Mouse (Mus musculus) layer of hippocampus, adult 2 months (tissue): ENCODE results near the gene Ccdc28b. TPM values are rescaled to one million over a fixed set of nuclear protein-coding genes. Genes with fewer than 3 reads are reported as not detected.

Experiments
- DNase-seq, 2 experiments: peaks; one replicate each; pipeline ENCODE4 v3.0.0; 2022; ENCODE audit warnings: low spot score in 2 of 2
- H3K27ac ChIP-seq: fragments of 200-600 bp; 2 replicates; pipeline ENCODE4 v1.8.1; 2022
- H3K4me3 ChIP-seq: fragments of 200-600 bp; 2 replicates; pipeline ENCODE4 v1.8.1; 2022; ENCODE audit warnings: mild to moderate bottlenecking
- CTCF ChIP-seq: fragments of 200-600 bp; conservative IDR thresholded peaks from 2 replicates; pipeline ENCODE4 v1.8.1; 2022; ENCODE audit warnings: antibody characterized with exemption, mild to moderate bottlenecking, moderate library complexity
- total RNA-seq, 2 experiments: library from RNA; stranded (reverse); gene quantifications; 2 replicates each; pipeline ENCODE4 v1.2.3; 2021

The Ccdc28b gene
- total RNA-seq, 2 experiments from 2014 or later = 70.2 to 81.0 TPM

DNA sequence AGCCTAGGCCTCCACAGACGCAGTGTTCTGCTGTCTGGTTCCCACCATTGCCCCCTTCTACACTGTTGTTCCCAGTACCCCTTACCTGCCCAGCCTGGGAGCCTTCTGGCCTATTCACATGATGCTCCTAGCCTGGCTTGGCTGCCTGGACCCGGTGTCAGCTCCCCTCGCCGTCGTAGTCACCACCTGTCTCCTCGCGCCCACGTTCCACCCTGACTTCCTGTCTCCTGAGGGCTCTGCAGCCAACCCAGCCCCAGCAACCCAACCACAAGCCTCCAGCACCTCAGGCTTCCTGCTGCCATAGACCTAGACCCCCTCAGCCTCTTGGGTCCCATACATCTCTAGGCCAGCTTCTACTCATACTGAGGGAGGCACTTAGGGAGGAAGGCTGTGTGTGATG lies 50.3 kb downstream of the Ccdc28b start, which contains the start of gene Lck:
Gene Lck (minus strand): TSS at position 212 of the 400 bp plus-strand sequence.
- DNase-seq = no peak
- TF ChIP-seq CTCF = no peak
- Histone ChIP-seq H3K4me3 (no peak within 1 kb of the TSS), H3K27ac (no peak within 1 kb of the TSS)

- DNase-seq = no peak
- TF ChIP-seq CTCF = no peak
- no peak overlapping the region for H3K27ac ChIP-seq
These were observed 50.7 kb downstream of the Ccdc28b start for GRCm38 (mm10) chr4:129573093-129573370.

DNA sequence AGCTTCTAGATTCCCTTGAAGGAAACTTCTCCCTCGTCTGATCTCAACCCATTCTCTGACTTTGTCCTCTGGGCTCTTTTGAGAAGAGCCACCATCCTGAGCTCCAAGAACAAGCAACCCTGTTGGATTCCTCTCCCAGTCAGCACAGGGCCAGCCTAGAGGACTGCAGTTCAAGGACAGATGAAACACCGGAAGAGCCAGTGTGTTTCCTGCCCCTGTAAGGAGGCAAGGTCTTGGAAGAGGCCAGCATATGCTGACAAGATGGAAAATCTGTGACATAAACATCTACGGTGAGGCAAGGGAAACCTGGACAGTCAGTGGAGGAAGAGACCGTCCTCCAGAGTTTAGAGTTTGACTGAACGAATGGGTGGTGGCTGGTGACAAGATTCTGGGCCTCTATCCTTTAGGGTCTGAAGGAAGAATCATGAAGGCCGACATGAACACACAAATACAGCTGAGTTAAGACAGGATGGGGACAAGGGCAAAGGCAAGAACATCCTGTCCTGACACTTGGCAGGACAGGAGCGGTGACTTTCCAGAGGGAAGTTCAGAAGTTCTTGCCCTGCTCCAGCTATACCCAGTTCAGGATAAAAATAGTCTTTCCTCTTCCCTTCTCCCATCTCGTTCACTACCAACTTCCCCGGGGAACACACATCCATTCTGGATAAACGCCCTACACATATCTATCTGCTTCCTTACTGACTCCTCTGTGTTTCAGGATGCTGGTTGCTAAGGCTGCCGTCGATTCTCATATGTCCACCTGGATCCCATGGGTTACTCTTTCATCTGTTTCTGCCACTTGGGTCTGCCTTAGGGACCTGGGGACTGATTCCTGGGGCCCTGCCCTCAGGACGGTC lies 51.3 kb downstream of the Ccdc28b start:
- no peak for DNase-seq
- no peak for TF ChIP-seq CTCF
- Histone ChIP-seq H3K4me3 (no peak overlapping the region), H3K27ac (no peak overlapping the region)

More at GRCm38 (mm10) chr4:129573093-129573370, 50.7 kb downstream of the Ccdc28b start:
- H3K4me3 ChIP-seq = no peak overlapping the region

DNA sequence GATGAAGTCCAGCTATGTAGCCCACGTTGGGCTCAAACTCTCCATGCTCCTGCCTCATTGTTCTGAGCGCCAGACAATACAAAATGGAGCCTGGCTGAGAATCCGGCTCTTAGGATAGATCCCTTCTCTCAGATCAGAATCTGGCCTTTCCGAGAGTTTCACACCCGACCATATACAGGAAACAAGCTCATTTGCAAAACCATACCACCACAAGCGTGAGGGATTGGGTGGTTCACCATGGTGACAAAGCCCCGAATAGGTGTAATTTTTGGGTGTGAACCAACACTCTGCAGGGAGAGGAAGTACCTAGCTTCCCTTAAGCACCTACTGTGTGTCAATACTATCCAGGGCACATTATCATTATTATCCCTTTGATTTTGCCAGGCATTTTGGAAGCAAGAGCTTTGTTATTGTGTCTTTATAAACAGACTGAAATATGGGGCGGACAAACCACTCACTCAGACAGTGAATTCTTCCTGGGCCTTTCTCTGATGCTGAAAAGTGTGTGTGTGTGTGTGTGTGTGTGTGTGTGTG lies 52.1 kb downstream of the Ccdc28b start:
- H3K27ac ChIP-seq = no peak overlapping the region
- no peak for TF ChIP-seq CTCF

DNA sequence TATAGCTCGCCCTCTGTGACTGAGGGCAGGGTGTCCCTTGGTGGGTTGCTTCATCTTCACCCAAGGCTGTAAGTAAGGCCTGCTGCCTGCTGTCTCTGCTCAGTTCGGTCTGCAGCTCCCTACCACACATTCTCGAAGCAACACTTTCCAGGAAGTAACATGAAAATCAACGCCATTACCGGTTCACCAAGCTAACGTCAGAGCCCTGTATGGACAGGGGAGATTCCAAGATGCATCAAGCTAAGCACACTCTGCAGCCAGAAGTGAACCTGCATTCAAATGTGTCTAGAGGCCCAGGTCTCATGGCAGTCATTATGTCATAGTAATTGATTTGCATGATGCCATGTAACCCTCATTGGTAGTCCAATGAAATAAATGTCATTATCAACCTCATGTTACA lies 53.7 kb downstream of the Ccdc28b start:
- Histone ChIP-seq H3K27ac (no peak overlapping the region), H3K4me3 (no peak overlapping the region)
- no peak for DNase-seq
- TF ChIP-seq CTCF = no peak

More for the DNA sequence above, 52.1 kb downstream of the Ccdc28b start:
- H3K4me3 ChIP-seq = no peak overlapping the region
- no peak for DNase-seq

Other genes starting within 250 kb of the Ccdc28b start
- 1 to 10 TPM; 4.1 TPM for gene Zbtb8a, start 245.8 kb downstream of the Ccdc28b start, total RNA-seq
- 1 to 10 TPM; 3.9 to 4.0 TPM for gene Zbtb8b, start 183.1 kb downstream of the Ccdc28b start, total RNA-seq
- gene Bsdc1, start 162.4 kb downstream of the Ccdc28b start, total RNA-seq = 10 to 100 TPM; 56.2 to 62.7 TPM
- under 1 TPM in 1 of 2 experiments, not detected in 1; 0.38 TPM for gene Tssk3, start 132.9 kb downstream of the Ccdc28b start, total RNA-seq
- gene Fam229a, start 132.8 kb downstream of the Ccdc28b start, total RNA-seq = not detected
- gene Marcksl1, start 110.4 kb downstream of the Ccdc28b start, total RNA-seq = 100 to 1,000 TPM in 1 of 2 experiments, 10 to 100 TPM in 1; 94.6 to 103 TPM
- gene Hdac1, start 81.2 kb downstream of the Ccdc28b start, total RNA-seq = 10 to 100 TPM; 48.9 to 49.8 TPM
- gene Lck, start 50.3 kb downstream of the Ccdc28b start, total RNA-seq = 1 to 10 TPM; 2.8 to 6.2 TPM
- under 1 TPM; 0.41 to 0.83 TPM for gene Fam167b, start 45.4 kb downstream of the Ccdc28b start, total RNA-seq
- gene Eif3i, start 23.3 kb downstream of the Ccdc28b start, total RNA-seq = 100 to 1,000 TPM; 117 to 120 TPM
- gene Tmem234, start 23.3 kb downstream of the Ccdc28b start, total RNA-seq = 10 to 100 TPM; 83.1 to 86.2 TPM
- gene Dcdc2b, start 9.7 kb downstream of the Ccdc28b start, total RNA-seq = 1 to 10 TPM; 5.7 to 7.4 TPM
- gene Iqcc, start 4.8 kb downstream of the Ccdc28b start, total RNA-seq = 10 to 100 TPM; 31.5 to 34.3 TPM
- gene Txlna, start 17.1 kb upstream of the Ccdc28b start, total RNA-seq = 10 to 100 TPM; 49.7 to 51.3 TPM
- gene Kpna6, start 48.8 kb upstream of the Ccdc28b start, total RNA-seq = 10 to 100 TPM; 88.7 to 97.9 TPM
- 10 to 100 TPM; 14.6 TPM for gene Tmem39b, start 72.9 kb upstream of the Ccdc28b start, total RNA-seq
- 10 to 100 TPM; 87.4 to 92.5 TPM for gene Khdrbs1, start 118.4 kb upstream of the Ccdc28b start, total RNA-seq
- 100 to 1,000 TPM; 134 to 137 TPM for gene Ptp4a2, start 187.3 kb upstream of the Ccdc28b start, total RNA-seq